Mouse (Mus musculus): ENCODE measurements at regions not wholly inside any gene's neighbourhood (a gene's known extent, or its start where the extent isn't known, plus 50 kb on each side); places are given as distances from the start of the nearest gene placed in this dataset.
"Not testable (repeated sequence)": the region's sequence is repeated elsewhere in the genome, so short reads cannot be mapped to it uniquely, and the experiment has no call there.

GRCm38 (mm10) chr12:51147963-51148362 lies 199.9 kb upstream of the G2e3 start:
- Histone ChIP-seq H3K9me3 (ENCODE audit: control insufficient read depth, low read length) (no peaks in the 10 kb centered on the region), H3K36me3 (ENCODE audit: control insufficient read depth, insufficient read depth, low read length) (no peaks in the 10 kb centered on the region), H3K4me1 (ENCODE audit: control insufficient read depth, insufficient read depth, low read length) (no peaks in the 10 kb centered on the region), H3K27ac (ENCODE audit: low read depth, low read length) (no peak overlapping the region), H3K9ac (ENCODE audit: low read length) (no peak overlapping the region), H3K4me3 (ENCODE audit: low read depth, low read length) (no peak overlapping the region), H3K27me3 (ENCODE audit: control insufficient read depth, insufficient read depth, low read length) (no peaks in the 10 kb centered on the region), H3K4me2 (ENCODE audit: low read depth) (no peak overlapping the region)
- 74% methylated on average over 8 of the region's 8 CpGs for WGBS
- ATAC-seq (ENCODE audit: insufficient read depth, low FRiP score, low TSS enrichment) = no peak
- DNase-seq (ENCODE audit: low spot score) = no peak

- Histone ChIP-seq H3K27ac (ENCODE audit: low read depth, low read length) (no peak overlapping the region), H3K9me3 (ENCODE audit: control insufficient read depth, low read length) (no peaks in the 10 kb centered on the region), H3K4me2 (ENCODE audit: low read depth) (no peak overlapping the region), H3K4me3 (ENCODE audit: low read depth, low read length) (no peak overlapping the region), H3K4me1 (ENCODE audit: control insufficient read depth, insufficient read depth, low read length) (no peaks in the 10 kb centered on the region), H3K27me3 (ENCODE audit: control insufficient read depth, insufficient read depth, low read length) (no peaks in the 10 kb centered on the region), H3K36me3 (ENCODE audit: control insufficient read depth, insufficient read depth, low read length) (no peaks in the 10 kb centered on the region), H3K9ac (ENCODE audit: low read length) (no peak overlapping the region)
- ATAC-seq (ENCODE audit: insufficient read depth, low FRiP score, low TSS enrichment) (no peak), DNase-seq (ENCODE audit: low spot score) (no peak)
These were observed 204.0 kb upstream of the G2e3 start for GRCm38 (mm10) chr12:51143840-51144239.

- DNase-seq (ENCODE audit: low spot score) = no peak
- Histone ChIP-seq H3K9me3 (ENCODE audit: control insufficient read depth, low read length) (no peaks in the 10 kb centered on the region), H3K36me3 (ENCODE audit: control insufficient read depth, insufficient read depth, low read length) (no peaks in the 10 kb centered on the region), H3K4me1 (ENCODE audit: control insufficient read depth, insufficient read depth, low read length) (no peaks in the 10 kb centered on the region), H3K4me3 (ENCODE audit: low read depth, low read length) (no peak overlapping the region), H3K27me3 (ENCODE audit: control insufficient read depth, insufficient read depth, low read length) (no peaks in the 10 kb centered on the region), H3K9ac (ENCODE audit: low read length) (no peak overlapping the region), H3K27ac (ENCODE audit: low read depth, low read length) (no peak overlapping the region), H3K4me2 (ENCODE audit: low read depth) (no peak overlapping the region)
- 60% methylated on average over 3 of the region's 3 CpGs for WGBS
- ATAC-seq (ENCODE audit: insufficient read depth, low FRiP score, low TSS enrichment) = no peak
These were observed 204.7 kb upstream of the G2e3 start for GRCm38 (mm10) chr12:51143196-51143595.

DNA sequence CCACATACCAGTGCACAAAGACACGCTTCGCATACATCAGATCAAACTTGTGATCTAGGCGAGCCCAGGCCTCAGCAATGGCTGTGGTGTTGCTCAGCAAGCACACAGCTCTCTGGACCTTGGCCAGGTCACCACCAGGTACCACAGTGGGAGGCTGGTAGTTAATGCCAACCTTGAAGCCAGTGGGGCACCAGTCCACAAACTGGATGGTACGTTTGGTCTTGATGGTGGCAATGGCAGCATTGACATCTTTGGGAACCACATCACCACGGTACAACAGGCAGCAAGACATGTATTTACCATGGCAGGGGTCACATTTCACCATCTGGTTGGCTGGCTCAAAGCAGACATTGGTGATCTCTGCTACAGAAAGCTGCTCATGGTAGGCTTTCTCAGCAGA lies 214.2 kb upstream of the G2e3 start:
- H3K27ac ChIP-seq (ENCODE audit: low read depth, low read length); H3K9ac ChIP-seq (ENCODE audit: low read length); H3K36me3 ChIP-seq (ENCODE audit: control insufficient read depth, insufficient read depth, low read length); H3K4me3 ChIP-seq (ENCODE audit: low read depth, low read length); DNase-seq (ENCODE audit: low spot score); H3K4me2 ChIP-seq (ENCODE audit: low read depth); H3K4me1 ChIP-seq (ENCODE audit: control insufficient read depth, insufficient read depth, low read length); ATAC-seq (ENCODE audit: insufficient read depth, low FRiP score, low TSS enrichment); H3K9me3 ChIP-seq (ENCODE audit: control insufficient read depth, low read length); H3K27me3 ChIP-seq (ENCODE audit: control insufficient read depth, insufficient read depth, low read length): not testable (repeated sequence)
- 88% methylated on average over 5 of the region's 5 CpGs for WGBS

- no peak overlapping the region for H3K27ac ChIP-seq (ENCODE audit: low read depth, low read length)
- H3K4me3 ChIP-seq (ENCODE audit: low read depth, low read length) = no peak overlapping the region
- no peaks in the 10 kb centered on the region for H3K36me3 ChIP-seq (ENCODE audit: control insufficient read depth, insufficient read depth, low read length)
- no peak overlapping the region for H3K9ac ChIP-seq (ENCODE audit: low read length)
- no peaks in the 10 kb centered on the region for H3K9me3 ChIP-seq (ENCODE audit: control insufficient read depth, low read length)
- no peak for DNase-seq (ENCODE audit: low spot score)
- H3K4me2 ChIP-seq (ENCODE audit: low read depth) = no peak overlapping the region
- H3K27me3 ChIP-seq (ENCODE audit: control insufficient read depth, insufficient read depth, low read length) = no peaks in the 10 kb centered on the region
- no peaks in the 10 kb centered on the region for H3K4me1 ChIP-seq (ENCODE audit: control insufficient read depth, insufficient read depth, low read length)
- no peak for ATAC-seq (ENCODE audit: insufficient read depth, low FRiP score, low TSS enrichment)
These were observed 219.6 kb upstream of the G2e3 start for GRCm38 (mm10) chr12:51128274-51128673.

DNA sequence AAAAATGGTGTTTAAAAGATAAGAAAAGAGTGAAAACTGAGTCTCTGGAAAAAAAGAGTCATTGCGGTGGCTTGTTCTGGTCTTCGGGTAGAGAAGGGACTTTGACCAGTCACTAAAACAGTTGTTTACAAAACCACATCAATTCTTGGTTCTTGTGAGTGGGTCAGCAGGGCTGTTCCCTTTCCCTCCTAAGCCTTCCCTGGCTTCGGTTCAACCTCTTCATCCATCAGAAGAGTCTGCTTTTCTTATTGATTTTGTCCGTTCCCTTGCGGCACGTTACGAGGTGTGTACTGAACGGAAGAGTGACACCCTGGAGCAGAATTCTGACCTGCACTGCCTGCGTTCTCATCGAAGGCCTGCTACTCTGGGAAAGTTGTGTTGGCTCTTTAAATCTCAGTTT lies 229.1 kb upstream of the G2e3 start:
- 96% methylated on average over 10 of the region's 10 CpGs for WGBS
- ATAC-seq (ENCODE audit: insufficient read depth, low FRiP score, low TSS enrichment) (no peak), DNase-seq (ENCODE audit: low spot score) (no peak)

GRCm38 (mm10) chr12:51118021-51118694 lies 229.7 kb upstream of the G2e3 start:
- Histone ChIP-seq H3K4me1 (ENCODE audit: control insufficient read depth, insufficient read depth, low read length) (no peaks in the 10 kb centered on the region), H3K9ac (ENCODE audit: low read length) (no peak overlapping the region), H3K27me3 (ENCODE audit: control insufficient read depth, insufficient read depth, low read length) (no peaks in the 10 kb centered on the region), H3K9me3 (ENCODE audit: control insufficient read depth, low read length) (no peaks in the 10 kb centered on the region), H3K27ac (ENCODE audit: low read depth, low read length) (no peak overlapping the region), H3K4me2 (ENCODE audit: low read depth) (no peak overlapping the region), H3K4me3 (ENCODE audit: low read depth, low read length) (no peak overlapping the region), H3K36me3 (ENCODE audit: control insufficient read depth, insufficient read depth, low read length) (no peaks in the 10 kb centered on the region)
- ATAC-seq (ENCODE audit: insufficient read depth, low FRiP score, low TSS enrichment) (no peak), DNase-seq (ENCODE audit: low spot score) (no peak)
- WGBS = 88% methylated on average over 14 of the region's 14 CpGs

More for the DNA sequence above, 229.1 kb upstream of the G2e3 start:
- H3K27me3 ChIP-seq (ENCODE audit: control insufficient read depth, insufficient read depth, low read length) = no peaks in the 10 kb centered on the region
- H3K4me1 ChIP-seq (ENCODE audit: control insufficient read depth, insufficient read depth, low read length) = no peaks in the 10 kb centered on the region
- H3K27ac ChIP-seq (ENCODE audit: low read depth, low read length) = no peak overlapping the region
- no peak overlapping the region for H3K4me2 ChIP-seq (ENCODE audit: low read depth)
- H3K36me3 ChIP-seq (ENCODE audit: control insufficient read depth, insufficient read depth, low read length) = no peaks in the 10 kb centered on the region
- no peak overlapping the region for H3K9ac ChIP-seq (ENCODE audit: low read length)
- H3K4me3 ChIP-seq (ENCODE audit: low read depth, low read length) = no peak overlapping the region
- no peaks in the 10 kb centered on the region for H3K9me3 ChIP-seq (ENCODE audit: control insufficient read depth, low read length)

- no peaks in the 10 kb centered on the region for H3K36me3 ChIP-seq (ENCODE audit: control insufficient read depth, insufficient read depth, low read length)
- no peaks in the 10 kb centered on the region for H3K27me3 ChIP-seq (ENCODE audit: control insufficient read depth, insufficient read depth, low read length)
- H3K27ac ChIP-seq (ENCODE audit: low read depth, low read length) = no peak overlapping the region
- no peak overlapping the region for H3K4me3 ChIP-seq (ENCODE audit: low read depth, low read length)
- no peak overlapping the region for H3K4me2 ChIP-seq (ENCODE audit: low read depth)
- H3K9ac ChIP-seq (ENCODE audit: low read length) = no peak overlapping the region
- ATAC-seq (ENCODE audit: insufficient read depth, low FRiP score, low TSS enrichment) (no peak), DNase-seq (ENCODE audit: low spot score) (no peak)
- H3K4me1 ChIP-seq (ENCODE audit: control insufficient read depth, insufficient read depth, low read length) = no peaks in the 10 kb centered on the region
- WGBS = 80% methylated on average over 8 of the region's 8 CpGs
- H3K9me3 ChIP-seq (ENCODE audit: control insufficient read depth, low read length) = no peaks in the 10 kb centered on the region
These were observed 230.3 kb upstream of the G2e3 start for GRCm38 (mm10) chr12:51117436-51118020.

GRCm38 (mm10) chr12:51111811-51112210 lies 236.1 kb upstream of the G2e3 start:
- Histone ChIP-seq H3K9me3 (ENCODE audit: control insufficient read depth, low read length) (no peaks in the 10 kb centered on the region), H3K27ac (ENCODE audit: low read depth, low read length) (no peak overlapping the region), H3K36me3 (ENCODE audit: control insufficient read depth, insufficient read depth, low read length) (no peaks in the 10 kb centered on the region), H3K9ac (ENCODE audit: low read length) (no peak overlapping the region), H3K4me3 (ENCODE audit: low read depth, low read length) (no peak overlapping the region), H3K27me3 (ENCODE audit: control insufficient read depth, insufficient read depth, low read length) (no peaks in the 10 kb centered on the region), H3K4me1 (ENCODE audit: control insufficient read depth, insufficient read depth, low read length) (no peaks in the 10 kb centered on the region), H3K4me2 (ENCODE audit: low read depth) (no peak overlapping the region)
- WGBS = 67% methylated on average over 4 of the region's 4 CpGs
- ATAC-seq (ENCODE audit: insufficient read depth, low FRiP score, low TSS enrichment) = no peak
- no peak for DNase-seq (ENCODE audit: low spot score)

Data from neural tube, embryonic 11.5 days (tissue).